Mouse (Mus musculus): ENCODE data around the gene D630023F18Rik. TPM values are rescaled to one million over a fixed set of nuclear protein-coding genes. Genes with fewer than 3 reads are reported as not detected.

Gene D630023F18Rik
- total and polyA plus RNA-seq, 2 experiments, result 0.17 TPM; not detected in 1

GRCm38 (mm10) chr1:65088567-65089356 is 34.3 kb downstream of the D630023F18Rik start:
- TF ChIP-seq CTCF (IDR thresholded peaks at IDR 0.05; ENCODE audit: low read depth, low read length), result no peak
- H3K4me3 ChIP-seq (ENCODE audit: insufficient read depth, low read depth, low read length), result no peak overlapping the region
- H3K9ac ChIP-seq (ENCODE audit: low read depth, low read length), result no peak overlapping the region
- peak; percentile 21 for DNase-seq (ENCODE audit: extremely low read depth, low read depth, low spot score)
- H3K36me3 ChIP-seq (ENCODE audit: control insufficient read depth, insufficient read depth, low read length), result no peaks in the 10 kb centered on the region
- no peaks in the 10 kb centered on the region for H3K27me3 ChIP-seq (ENCODE audit: control insufficient read depth, insufficient read depth, low read length)
- no peaks in the 10 kb centered on the region for H3K79me2 ChIP-seq (ENCODE audit: control insufficient read depth, insufficient read depth, low read length)
- WGBS, result 85% methylated on average over 6 of the region's 6 CpGs
- H3K27ac ChIP-seq (replicated peaks; ENCODE audit: insufficient read depth, low read depth, low read length), result no peak overlapping the region
- H3K4me1 ChIP-seq (ENCODE audit: control insufficient read depth, insufficient read depth, low read length), result no peaks in the 10 kb centered on the region

GRCm38 (mm10) chr1:65082188-65082587 is 40.8 kb downstream of the D630023F18Rik start, which contains the start of gene Crygb:
Crygb (minus strand) TSS chr1:65082288.
- no peaks in the 10 kb centered on the region for H3K36me3 ChIP-seq (ENCODE audit: control insufficient read depth, insufficient read depth, low read length)
- no peaks in the 10 kb centered on the region for H3K79me2 ChIP-seq (ENCODE audit: control insufficient read depth, insufficient read depth, low read length)
- no peak for DNase-seq (ENCODE audit: extremely low read depth, low read depth, low spot score)
- H3K27me3 ChIP-seq (ENCODE audit: control insufficient read depth, insufficient read depth, low read length), result no peaks in the 10 kb centered on the region
- no peak within 1 kb of the TSS for H3K27ac ChIP-seq (replicated peaks; ENCODE audit: insufficient read depth, low read depth, low read length)
- TF ChIP-seq POLR2A (IDR thresholded peaks at IDR 0.05; ENCODE audit: extremely low read depth, insufficient read depth, low read length), result no peak
- TF ChIP-seq CTCF (IDR thresholded peaks at IDR 0.05; ENCODE audit: low read depth, low read length), result no peak
- H3K4me3 ChIP-seq (ENCODE audit: insufficient read depth, low read depth, low read length), result no peak within 1 kb of the TSS
- H3K9ac ChIP-seq (ENCODE audit: low read depth, low read length), result no peak within 1 kb of the TSS
- no peaks in the 10 kb centered on the region for H3K4me1 ChIP-seq (ENCODE audit: control insufficient read depth, insufficient read depth, low read length)
- WGBS, result 54% methylated on average over 7 of the region's 7 CpGs

- WGBS, result 24% methylated on average over 5 of the region's 5 CpGs
Observed at GRCm38 (mm10) chr1:65075607-65076006, 47.4 kb downstream of the D630023F18Rik start.

GRCm38 (mm10) chr1:65073589-65073988 is 49.4 kb downstream of the D630023F18Rik start, which contains the start of gene Crygc:
Crygc (minus strand) TSS chr1:65073689.
- H3K27ac ChIP-seq (replicated peaks; ENCODE audit: insufficient read depth, low read depth, low read length), result no peak within 1 kb of the TSS
- H3K9ac ChIP-seq (ENCODE audit: low read depth, low read length), result no peak within 1 kb of the TSS
- H3K27me3 ChIP-seq (ENCODE audit: control insufficient read depth, insufficient read depth, low read length), result no peaks in the 10 kb centered on the region; the same call in 1 of the 2 replicates
- no peak for DNase-seq (ENCODE audit: extremely low read depth, low read depth, low spot score)
- H3K4me1 ChIP-seq (ENCODE audit: control insufficient read depth, insufficient read depth, low read length), result no peaks in the 10 kb centered on the region
- no peaks in the 10 kb centered on the region for H3K79me2 ChIP-seq (ENCODE audit: control insufficient read depth, insufficient read depth, low read length)
- no peaks in the 10 kb centered on the region for H3K36me3 ChIP-seq (ENCODE audit: control insufficient read depth, insufficient read depth, low read length)
- TF ChIP-seq CTCF (IDR thresholded peaks at IDR 0.05; ENCODE audit: low read depth, low read length), result no peak
- TF ChIP-seq POLR2A (IDR thresholded peaks at IDR 0.05; ENCODE audit: extremely low read depth, insufficient read depth, low read length), result no peak
- WGBS, result 77% methylated on average over 6 of the region's 6 CpGs
- no peak within 1 kb of the TSS for H3K4me3 ChIP-seq (ENCODE audit: insufficient read depth, low read depth, low read length)

More at GRCm38 (mm10) chr1:65075607-65076006, 47.4 kb downstream of the D630023F18Rik start:
- no peak for DNase-seq (ENCODE audit: extremely low read depth, low read depth, low spot score)
- H3K27ac ChIP-seq (replicated peaks; ENCODE audit: insufficient read depth, low read depth, low read length), result no peak overlapping the region
- H3K27me3 ChIP-seq (ENCODE audit: control insufficient read depth, insufficient read depth, low read length), result no peaks in the 10 kb centered on the region; the same call in 1 of the 2 replicates
- no peaks in the 10 kb centered on the region for H3K79me2 ChIP-seq (ENCODE audit: control insufficient read depth, insufficient read depth, low read length)
- H3K4me1 ChIP-seq (ENCODE audit: control insufficient read depth, insufficient read depth, low read length), result no peaks in the 10 kb centered on the region
- no peak for TF ChIP-seq POLR2A (IDR thresholded peaks at IDR 0.05; ENCODE audit: extremely low read depth, insufficient read depth, low read length)
- no peak for TF ChIP-seq CTCF (IDR thresholded peaks at IDR 0.05; ENCODE audit: low read depth, low read length)
- no peak overlapping the region for H3K9ac ChIP-seq (ENCODE audit: low read depth, low read length)
- H3K36me3 ChIP-seq (ENCODE audit: control insufficient read depth, insufficient read depth, low read length), result no peaks in the 10 kb centered on the region
- H3K4me3 ChIP-seq (ENCODE audit: insufficient read depth, low read depth, low read length), result no peak overlapping the region

GRCm38 (mm10) chr1:65067842-65068241 is 55.2 kb downstream of the D630023F18Rik start:
- no peak overlapping the region for H3K4me3 ChIP-seq (ENCODE audit: insufficient read depth, low read depth, low read length)

GRCm38 (mm10) chr1:65064201-65064600 is 58.8 kb downstream of the D630023F18Rik start:
- Histone ChIP-seq H3K4me1 (ENCODE audit: control insufficient read depth, insufficient read depth, low read length) (no peaks in the 10 kb centered on the region), H3K36me3 (ENCODE audit: control insufficient read depth, insufficient read depth, low read length) (no peaks in the 10 kb centered on the region), H3K27ac (replicated peaks; ENCODE audit: insufficient read depth, low read depth, low read length) (no peak overlapping the region), H3K4me3 (ENCODE audit: insufficient read depth, low read depth, low read length) (no peak overlapping the region), H3K27me3 (ENCODE audit: control insufficient read depth, insufficient read depth, low read length) (0 out of 2 replicates have a peak, but pooled peaks cover 2% of the 10 kb centered on the region), H3K9ac (ENCODE audit: low read depth, low read length) (no peak overlapping the region), H3K79me2 (ENCODE audit: control insufficient read depth, insufficient read depth, low read length) (no peaks in the 10 kb centered on the region)
- WGBS, result 90% methylated on average over 15 of the region's 15 CpGs
- DNase-seq (ENCODE audit: extremely low read depth, low read depth, low spot score), result no peak
- TF ChIP-seq POLR2A (IDR thresholded peaks at IDR 0.05; ENCODE audit: extremely low read depth, insufficient read depth, low read length), result no peak
- TF ChIP-seq CTCF (IDR thresholded peaks at IDR 0.05; ENCODE audit: low read depth, low read length), result no peak

More at GRCm38 (mm10) chr1:65067842-65068241, 55.2 kb downstream of the D630023F18Rik start:
- Histone ChIP-seq H3K27me3 (ENCODE audit: control insufficient read depth, insufficient read depth, low read length) (no peaks in the 10 kb centered on the region), H3K9ac (ENCODE audit: low read depth, low read length) (no peak overlapping the region), H3K27ac (replicated peaks; ENCODE audit: insufficient read depth, low read depth, low read length) (no peak overlapping the region), H3K4me1 (ENCODE audit: control insufficient read depth, insufficient read depth, low read length) (no peaks in the 10 kb centered on the region), H3K36me3 (ENCODE audit: control insufficient read depth, insufficient read depth, low read length) (no peaks in the 10 kb centered on the region), H3K79me2 (ENCODE audit: control insufficient read depth, insufficient read depth, low read length) (no peaks in the 10 kb centered on the region)
- DNase-seq (ENCODE audit: extremely low read depth, low read depth, low spot score), result no peak
- TF ChIP-seq CTCF (IDR thresholded peaks at IDR 0.05; ENCODE audit: low read depth, low read length) (no peak), POLR2A (IDR thresholded peaks at IDR 0.05; ENCODE audit: extremely low read depth, insufficient read depth, low read length) (no peak)

Data from liver, adult 2 months (tissue).